Mouse (Mus musculus) frontal cortex, adult 2 months (tissue): Measurements from ENCODE around the gene Pde6c. TPM values are rescaled to one million over a fixed set of nuclear protein-coding genes. Genes with fewer than 3 reads are reported as not detected.

ENCODE experiments used
- DNase-seq, 2 experiments: peaks; one replicate each; pipeline ENCODE4 v3.0.0; 2022; ENCODE audit warnings: low spot score in 1 of 2; ENCODE audit errors: extremely low spot score in 1 of 2
- polyA plus RNA-seq: library from polyadenylated mRNA; depleted of rRNA; stranded (reverse); fragments of >200 nt; gene quantifications from 2 replicates; pipeline ENCODE4 v1.2.3, GENCODE M21; 2012; rRNA removed

Pde6c gene
- polyA plus RNA-seq, result 0.16 and 0.17 TPM in 2 replicates

DNA sequence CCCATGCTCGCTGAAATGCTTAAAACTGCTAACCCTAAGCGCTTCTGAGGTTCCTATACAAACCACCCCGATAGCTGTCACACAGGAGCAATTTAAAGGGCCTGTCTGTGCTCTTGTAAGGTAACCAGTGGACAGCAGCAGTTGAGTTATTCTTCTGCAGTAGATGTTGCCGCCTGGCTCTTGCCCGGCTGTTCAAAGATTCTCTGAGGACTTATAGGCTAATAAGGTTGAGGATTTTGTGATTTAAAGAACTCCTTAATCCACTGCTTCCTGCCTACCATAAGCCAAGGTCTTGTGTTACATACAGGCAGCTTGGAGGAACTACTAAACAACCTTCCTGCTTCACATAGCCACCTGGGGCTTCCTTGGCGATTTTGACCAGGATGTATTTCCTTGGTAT lies at the start of gene Pde6c:
Pde6c (plus strand) TSS at position 301 of the 400 bp plus-strand sequence.
- DNase-seq, result no peak

DNA sequence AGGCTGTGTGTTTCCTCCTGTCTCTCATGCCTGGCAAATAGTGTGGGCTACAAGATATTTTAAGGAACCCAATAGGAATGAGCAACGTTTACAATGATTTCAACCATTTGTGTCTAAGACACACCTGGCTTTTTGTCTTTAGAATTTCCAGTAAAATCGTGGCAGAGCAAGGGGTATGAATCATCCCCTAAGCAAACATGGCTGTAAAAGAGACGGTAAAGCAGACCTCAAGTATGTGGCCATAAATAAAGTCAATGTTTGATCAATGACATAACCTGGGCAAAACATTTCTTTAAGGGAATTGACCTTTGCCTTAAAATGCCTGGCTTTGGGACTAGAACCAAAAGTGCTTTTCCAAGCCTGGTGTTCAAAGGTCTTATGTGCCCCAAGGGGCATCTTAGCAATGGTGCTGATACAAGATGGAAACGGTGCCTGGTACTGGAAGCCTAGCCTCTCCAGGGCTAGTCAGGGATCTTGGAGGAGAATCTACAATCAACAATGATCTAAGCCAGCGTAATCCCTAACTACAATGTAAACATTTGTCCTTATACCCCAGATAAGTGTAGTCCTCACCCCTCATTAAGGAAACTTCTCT lies 49.6 kb upstream of the Pde6c start:
- DNase-seq, result no peak

- DNase-seq, result no peak
Observed at GRCm38 (mm10) chr19:38085841-38086240, 46.7 kb upstream of the Pde6c start.

DNA sequence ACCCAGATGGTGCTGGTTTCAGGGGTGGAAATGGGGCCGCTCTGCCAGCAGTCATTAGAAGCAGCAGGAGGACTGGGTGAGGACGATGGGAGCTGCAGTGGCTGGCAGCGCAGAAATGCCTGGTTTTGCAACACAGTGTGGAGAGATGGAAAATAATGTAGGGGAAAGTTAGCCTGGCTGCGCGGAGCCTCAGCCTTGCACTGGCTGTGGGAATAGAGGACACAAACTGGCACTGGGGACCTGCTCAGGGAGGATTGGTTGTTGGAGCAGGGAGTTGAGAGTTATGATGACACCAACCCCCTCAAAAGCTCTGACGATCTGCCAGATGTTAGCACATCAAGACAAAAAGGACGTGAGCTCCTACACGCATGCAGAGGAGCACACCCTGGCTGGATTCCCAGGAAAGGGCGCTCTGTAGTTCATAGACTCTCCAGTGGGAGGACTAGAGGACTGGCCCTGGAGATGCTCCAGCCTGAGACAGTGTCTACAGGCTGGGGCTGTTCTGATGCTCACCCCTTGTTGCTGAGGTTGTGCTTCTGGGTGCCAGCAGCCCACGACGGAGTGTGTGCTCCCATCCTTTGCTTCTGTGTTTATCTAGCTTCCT lies 45.5 kb upstream of the Pde6c start:
- peak; percentile 1 to 48 for DNase-seq

GRCm38 (mm10) chr19:38089358-38089757 lies 43.2 kb upstream of the Pde6c start:
- no peak for DNase-seq

- DNase-seq, result no peak
Observed at GRCm38 (mm10) chr19:38091512-38091985, 41.0 kb upstream of the Pde6c start.

- no peak for DNase-seq
Observed at GRCm38 (mm10) chr19:38096231-38096630, 36.4 kb upstream of the Pde6c start.

GRCm38 (mm10) chr19:38096858-38097758 lies 35.5 kb upstream of the Pde6c start, which contains the start of gene Ffar4:
Gene Ffar4 (plus strand): TSS chr19:38097071.
- no peak for DNase-seq

DNA sequence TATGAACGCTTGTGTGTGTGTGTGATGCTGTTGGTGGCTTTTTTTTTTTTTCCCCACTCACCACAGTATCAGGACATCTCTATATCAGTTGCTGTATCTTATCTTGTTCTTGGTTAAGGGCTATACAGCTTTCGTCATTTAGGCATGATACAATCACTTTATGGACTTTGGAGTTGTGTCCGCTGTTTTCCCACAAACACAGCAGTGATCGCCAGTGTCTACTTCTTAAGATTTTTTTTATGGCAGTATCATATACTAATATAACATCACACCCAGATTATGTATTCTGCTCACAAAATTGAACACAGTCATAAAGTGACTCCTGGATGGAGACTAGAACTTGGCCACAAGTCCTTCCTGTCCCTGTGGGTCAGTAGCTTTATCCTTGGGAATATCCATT lies 24.7 kb upstream of the Pde6c start:
- no peak for DNase-seq

- DNase-seq, result no peak
Observed at GRCm38 (mm10) chr19:38109506-38110242, 22.9 kb upstream of the Pde6c start.

GRCm38 (mm10) chr19:38111056-38111455 lies 21.5 kb upstream of the Pde6c start:
- no peak for DNase-seq

DNA sequence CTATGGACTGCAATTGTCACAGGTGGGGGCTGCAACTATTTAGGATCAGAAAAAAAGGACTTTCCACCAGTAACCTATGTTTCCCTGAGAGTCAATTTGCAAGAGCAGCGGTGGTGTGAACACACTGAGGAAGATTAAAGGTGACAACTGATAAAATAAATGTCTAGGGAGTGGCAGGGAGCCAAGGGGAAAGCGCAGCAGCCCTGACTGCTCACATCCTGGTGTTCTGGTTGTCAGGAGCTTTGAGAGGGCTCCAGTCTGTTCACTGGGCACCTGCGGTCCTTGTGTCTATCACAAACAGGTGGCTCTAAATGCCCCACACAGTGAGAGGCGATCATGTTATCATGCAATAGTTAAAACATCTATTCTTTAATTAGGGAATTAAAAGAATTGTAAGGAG lies 20.0 kb upstream of the Pde6c start:
- DNase-seq, result no peak

- DNase-seq, result no peak
Observed at GRCm38 (mm10) chr19:38114834-38115491, 17.6 kb upstream of the Pde6c start.

DNA sequence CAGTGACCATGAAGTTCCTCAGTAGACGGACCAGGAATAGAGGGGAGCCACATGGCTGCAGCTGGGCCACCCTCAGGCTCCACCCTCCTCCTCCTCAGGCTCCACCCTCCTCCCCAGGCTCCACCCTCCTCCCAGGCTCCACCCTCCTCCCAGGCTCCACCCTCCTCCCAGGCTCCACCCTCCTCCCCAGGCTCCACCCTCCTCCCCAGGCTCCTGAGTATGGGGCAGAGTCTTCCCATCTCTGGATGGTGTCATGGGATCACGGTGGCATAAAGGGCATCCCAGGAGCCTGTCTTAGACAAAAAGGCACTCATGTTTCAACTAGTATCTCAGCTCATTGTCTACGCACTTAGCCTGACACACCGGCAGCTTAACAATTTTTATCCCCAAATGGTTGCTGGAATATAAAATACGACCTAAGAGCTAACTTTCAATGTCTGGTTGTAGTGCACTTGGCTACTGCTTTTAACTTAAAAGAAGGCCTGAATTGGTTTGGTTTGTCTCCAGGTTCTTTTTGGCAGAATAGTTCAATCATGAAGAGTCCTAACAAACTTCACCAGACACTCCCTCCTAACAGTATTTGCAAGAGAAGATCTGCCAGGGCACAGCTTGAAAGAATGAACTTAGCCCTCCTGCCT lies 12.3 kb upstream of the Pde6c start:
- no peak for DNase-seq

DNA sequence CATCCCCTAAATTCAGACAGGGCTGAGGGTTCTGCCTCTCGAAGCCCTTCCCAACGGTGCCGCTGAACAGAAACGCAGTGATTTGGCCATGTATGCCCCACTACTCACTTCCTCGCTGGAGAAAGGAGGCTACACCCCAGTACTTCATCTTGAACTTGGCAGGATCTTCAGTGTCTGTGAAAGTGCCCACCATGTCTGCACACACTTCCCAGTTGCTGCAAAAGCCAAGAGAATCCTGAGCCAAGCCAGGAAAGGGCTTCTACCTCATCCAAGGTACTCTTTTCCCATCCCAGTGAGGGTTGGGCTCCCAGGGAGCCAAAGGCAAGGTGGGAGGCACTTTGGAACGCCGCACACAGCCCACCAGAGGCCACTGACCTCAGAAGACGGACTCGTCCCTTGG lies 8.7 kb upstream of the Pde6c start:
- DNase-seq, result no peak

DNA sequence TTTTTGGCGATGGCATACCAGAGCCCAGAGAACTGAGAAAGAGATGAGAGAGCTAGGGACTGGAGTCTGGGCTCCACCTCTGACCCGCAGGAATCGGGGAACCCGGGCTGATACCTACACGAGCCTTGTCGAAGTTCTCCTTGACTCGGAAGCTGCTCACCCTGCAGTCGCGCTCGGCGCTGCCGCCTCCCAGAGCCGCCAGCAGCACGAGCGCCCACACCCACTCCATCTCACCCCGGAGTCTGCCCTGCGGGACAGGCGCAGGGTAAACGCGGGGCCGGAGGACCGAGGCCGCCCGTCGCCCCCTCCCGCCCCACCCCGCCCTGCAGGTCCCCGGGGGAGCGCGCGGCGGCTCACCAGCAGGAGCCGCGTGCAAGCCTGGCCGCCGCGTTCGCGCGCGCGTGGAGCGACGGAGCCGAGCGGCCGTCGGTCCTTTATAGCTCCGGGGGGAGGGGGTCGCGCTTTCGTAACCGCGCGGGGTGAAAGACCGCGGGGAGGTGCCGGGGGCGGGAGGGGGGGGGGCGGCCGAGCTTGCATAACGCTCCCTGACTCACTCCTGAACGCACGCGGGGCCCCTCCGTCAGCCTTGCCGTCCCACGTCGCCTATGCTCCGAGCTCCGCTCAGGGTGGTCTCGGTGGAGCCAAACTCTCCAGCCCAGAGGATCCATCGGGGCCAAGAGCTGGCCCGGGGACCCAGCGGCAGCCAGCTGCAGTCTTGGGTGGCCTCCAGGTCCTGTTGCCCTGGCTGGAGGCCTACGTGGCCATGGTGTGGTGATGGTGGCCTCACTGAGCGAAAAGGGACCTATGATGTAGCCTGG lies 8.0 kb upstream of the Pde6c start:
- DNase-seq, result peak in 1 of 2 experiments; percentile 26

DNA sequence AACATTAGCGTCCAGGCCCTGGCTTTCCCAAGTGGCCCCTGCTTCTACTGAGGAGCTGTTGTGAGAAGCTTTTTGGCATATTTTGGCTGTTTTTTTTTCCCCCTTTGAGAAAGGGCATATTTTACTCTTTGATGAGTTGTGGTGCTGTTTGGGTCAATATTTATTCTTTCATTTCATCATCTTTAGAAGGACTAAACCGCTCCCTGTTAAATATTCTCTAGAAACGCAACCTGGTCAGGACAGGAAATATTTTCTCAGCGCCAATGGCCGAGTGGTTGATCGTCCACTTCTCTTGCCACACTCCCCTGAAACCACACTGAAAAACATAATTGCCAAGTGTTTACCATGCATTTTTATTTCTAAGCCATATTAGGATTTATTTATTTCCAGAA lies 7.4 kb upstream of the Pde6c start, which contains the start of gene Rbp4:
Rbp4 (minus strand) TSS at position 63 of the 392 bp plus-strand sequence.
- no peak for DNase-seq

- no peak for DNase-seq
Observed at GRCm38 (mm10) chr19:38126656-38127055, 5.9 kb upstream of the Pde6c start.

- no peak for DNase-seq
Observed at GRCm38 (mm10) chr19:38133986-38134385, 1.4 kb downstream of the Pde6c start.
